Mouse (Mus musculus) heart, embryonic 12.5 days (tissue): ENCODE data around the gene Pdzph1. TPM values are rescaled to one million over a fixed set of nuclear protein-coding genes. Genes with fewer than 3 reads are reported as not detected.

Experiments
- ATAC-seq: fragments of 200-750 bp; cut with Nextera tagmentation; 2 replicates; pipeline ENCODE4 v1.8.0; 2017; ENCODE audit warnings: moderate TSS enrichment, moderate library complexity; ENCODE audit not compliant: insufficient number of reproducible peaks, low FRiP score
- H3K27ac ChIP-seq: fragments of 300-500 bp; sonication (generic); 2 replicates; pipeline ENCODE4 v1.5.1; 2016; ENCODE audit warnings: mild to moderate bottlenecking, moderate library complexity; ENCODE audit not compliant: poor library complexity, severe bottlenecking
- H3K27me3 ChIP-seq: fragments of 300-500 bp; sonication (generic); replicated peaks from 2 replicates; pipeline ENCODE4 v1.6.1; 2016; ENCODE audit warnings: mild to moderate bottlenecking, moderate library complexity
- H3K36me3 ChIP-seq: fragments of 300-500 bp; sonication (generic); 2 replicates; pipeline ENCODE4 v1.6.1; 2016; ENCODE audit warnings: mild to moderate bottlenecking, moderate library complexity
- H3K4me1 ChIP-seq: fragments of 300-500 bp; sonication (generic); replicated peaks from 2 replicates; pipeline ENCODE4 v1.6.1; 2016; ENCODE audit warnings: mild to moderate bottlenecking
- H3K4me2 ChIP-seq: fragments of 300-500 bp; sonication (generic); 2 replicates; pipeline ENCODE4 v1.6.1; 2016; ENCODE audit warnings: mild to moderate bottlenecking, moderate library complexity
- H3K4me3 ChIP-seq: fragments of 300-500 bp; sonication (generic); 2 replicates; pipeline ENCODE4 v1.5.1; 2016; ENCODE audit warnings: mild to moderate bottlenecking
- H3K9ac ChIP-seq: fragments of 300-500 bp; sonication (generic); 2 replicates; pipeline ENCODE4 v1.6.1; 2016; ENCODE audit warnings: mild to moderate bottlenecking, moderate library complexity
- H3K9me3 ChIP-seq: fragments of 300-500 bp; sonication (generic); replicated peaks from 2 replicates; pipeline ENCODE4 v1.6.1; 2016; ENCODE audit warnings: mild to moderate bottlenecking, moderate library complexity
- WGBS: fragments of 180-500 bp; shearing (Covaris S2); methylation state at CpG from one replicate; pipeline ENCODE4 v1.1.7; 2016; 5-methylcytosine and 5-hydroxymethylcytosine counted together
- polyA plus RNA-seq: library from polyadenylated mRNA; unstranded; fragments of >200 nt; fragmentation: Nextera tagmentation; extraction: Ambion mirVana; gene quantifications from 2 replicates; pipeline ENCODE4 v1.2.1, GENCODE M21; 2016

The Pdzph1 gene
- polyA plus RNA-seq, 1 experiment from 2014 or later: not detected

- 78% methylated on average over 4 of the region's 4 CpGs for WGBS
- ATAC-seq: no peak
- Histone ChIP-seq H3K4me1 (no peaks in the 10 kb centered on the region), H3K27ac (no peak overlapping the region), H3K4me3 (no peak overlapping the region), H3K27me3 (no peaks in the 10 kb centered on the region), H3K9me3 (no peaks in the 10 kb centered on the region), H3K36me3 (no peaks in the 10 kb centered on the region), H3K4me2 (no peak overlapping the region), H3K9ac (no peak overlapping the region)
Measured at GRCm38 (mm10) chr17:58919927-58920326, 71.2 kb downstream of the Pdzph1 start.

GRCm38 (mm10) chr17:58919061-58919460 lies 72.1 kb downstream of the Pdzph1 start:
- Histone ChIP-seq H3K27me3 (no peaks in the 10 kb centered on the region), H3K4me2 (peak overlapping the region; percentile 42; the same call in 1 of the 2 replicates), H3K4me3 (no peak overlapping the region), H3K9ac (no peak overlapping the region), H3K9me3 (no peaks in the 10 kb centered on the region), H3K4me1 (no peaks in the 10 kb centered on the region), H3K36me3 (no peaks in the 10 kb centered on the region), H3K27ac (no peak overlapping the region)
- ATAC-seq: 0 out of 2 replicates have a peak, but pooled peaks have one; percentile 48
- 14% methylated on average over 8 of the region's 8 CpGs for WGBS

DNA sequence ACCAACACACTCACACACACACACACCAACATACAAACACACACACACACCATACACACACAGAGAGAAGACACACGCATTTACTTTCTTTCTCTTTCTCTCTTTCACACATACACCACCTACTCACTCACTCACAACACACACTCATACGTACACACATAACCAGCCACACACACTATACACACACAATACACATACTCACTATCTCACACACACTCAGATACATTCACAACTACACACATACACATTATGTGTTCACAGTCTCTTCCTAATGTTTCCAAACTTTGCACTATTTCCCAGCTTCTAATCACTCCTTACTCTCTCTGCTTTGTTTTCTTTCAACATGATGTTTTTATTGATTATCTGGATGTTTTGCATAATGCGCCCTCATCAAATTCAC lies 72.6 kb downstream of the Pdzph1 start:
- H3K9ac ChIP-seq: no peak overlapping the region
- no peak for ATAC-seq
- 76% methylated on average over 3 of the region's 3 CpGs for WGBS
- H3K4me3 ChIP-seq: no peak overlapping the region
- no peaks in the 10 kb centered on the region for H3K36me3 ChIP-seq
- no peak overlapping the region for H3K27ac ChIP-seq
- H3K27me3 ChIP-seq: no peaks in the 10 kb centered on the region
- no peaks in the 10 kb centered on the region for H3K9me3 ChIP-seq
- no peak overlapping the region for H3K4me2 ChIP-seq
- H3K4me1 ChIP-seq: no peaks in the 10 kb centered on the region

- Histone ChIP-seq H3K4me2 (no peak overlapping the region), H3K4me3 (no peak overlapping the region), H3K9ac (no peak overlapping the region), H3K9me3 (no peaks in the 10 kb centered on the region), H3K27me3 (no peaks in the 10 kb centered on the region), H3K36me3 (no peaks in the 10 kb centered on the region), H3K27ac (no peak overlapping the region), H3K4me1 (no peaks in the 10 kb centered on the region)
- 57% methylated on average over 7 of the region's 7 CpGs for WGBS
- no peak for ATAC-seq
Measured at GRCm38 (mm10) chr17:58911564-58911963, 79.6 kb downstream of the Pdzph1 start.

GRCm38 (mm10) chr17:58909061-58909661 lies 82.0 kb downstream of the Pdzph1 start:
- Histone ChIP-seq H3K4me1 (no peaks in the 10 kb centered on the region), H3K27ac (no peak overlapping the region), H3K9me3 (no peaks in the 10 kb centered on the region), H3K4me3 (no peak overlapping the region), H3K4me2 (no peak overlapping the region), H3K36me3 (no peaks in the 10 kb centered on the region), H3K9ac (no peak overlapping the region), H3K27me3 (no peaks in the 10 kb centered on the region)
- WGBS: 31% methylated on average over 8 of the region's 8 CpGs
- no peak for ATAC-seq

DNA sequence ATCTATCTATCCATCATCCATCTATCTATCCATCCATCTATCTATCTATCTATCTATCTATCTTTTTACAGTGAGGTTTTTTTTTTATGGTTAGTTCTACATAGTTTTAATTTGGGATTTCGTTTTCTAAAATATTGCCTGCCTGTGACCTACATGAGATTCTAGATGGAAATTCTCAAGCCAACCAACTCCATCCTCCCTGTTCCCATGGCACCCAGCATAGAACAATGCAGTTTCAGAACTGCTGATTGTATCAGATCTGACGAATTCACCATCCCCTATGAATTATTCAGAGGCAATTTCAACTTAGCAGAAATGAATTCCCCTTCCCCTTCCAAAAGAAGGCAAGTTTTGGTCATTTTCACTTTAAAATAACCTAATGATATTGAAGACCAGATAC lies 85.2 kb downstream of the Pdzph1 start:
- Histone ChIP-seq H3K9ac (no peak overlapping the region), H3K9me3 (no peaks in the 10 kb centered on the region), H3K4me1 (no peaks in the 10 kb centered on the region), H3K27ac (no peak overlapping the region), H3K4me3 (no peak overlapping the region), H3K36me3 (no peaks in the 10 kb centered on the region), H3K4me2 (no peak overlapping the region), H3K27me3 (no peaks in the 10 kb centered on the region)
- WGBS: 72% methylated on average over 2 of the region's 2 CpGs
- no peak for ATAC-seq

DNA sequence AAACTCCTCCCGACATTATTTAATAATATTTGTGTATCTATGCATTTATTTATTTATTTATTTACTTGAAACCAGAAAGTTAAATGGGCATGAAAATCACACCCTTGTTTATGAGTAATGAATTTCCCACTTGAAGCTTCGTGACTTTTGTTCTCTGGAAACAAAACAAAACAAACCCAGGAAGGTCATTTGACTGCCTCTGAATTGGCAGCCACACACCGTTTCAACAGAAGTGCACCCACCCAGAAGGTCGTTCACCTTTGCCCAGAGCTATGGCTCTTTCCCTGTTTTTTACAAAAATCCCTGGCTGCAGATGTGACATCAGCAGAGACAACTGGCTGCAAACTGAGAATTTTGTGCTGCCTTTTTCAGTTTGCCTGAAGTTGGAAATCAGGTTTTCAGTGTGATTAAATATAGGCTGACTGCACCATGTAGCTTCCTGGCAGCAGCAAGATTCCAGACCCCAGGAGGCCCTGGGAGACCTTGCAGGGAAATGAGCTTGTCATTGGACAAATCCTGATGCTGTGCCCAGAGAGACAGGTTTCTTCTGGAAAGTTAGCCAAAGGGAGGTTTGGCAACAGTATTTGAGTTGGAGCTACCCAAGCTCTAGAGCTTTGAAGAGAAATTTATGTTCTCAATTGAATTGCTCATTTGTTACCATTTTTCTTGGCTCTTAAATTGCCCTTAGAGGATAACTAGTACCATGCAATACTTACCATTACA lies 99.5 kb downstream of the Pdzph1 start:
- Histone ChIP-seq H3K9me3 (peaks cover 3% of the 10 kb centered on the region; the same call in 1 of the 2 replicates), H3K4me3 (no peak overlapping the region), H3K27ac (no peak overlapping the region), H3K4me2 (no peak overlapping the region), H3K4me1 (no peaks in the 10 kb centered on the region), H3K27me3 (no peaks in the 10 kb centered on the region), H3K36me3 (no peaks in the 10 kb centered on the region), H3K9ac (no peak overlapping the region)
- WGBS: 64% methylated on average over 4 of the region's 4 CpGs
- no peak for ATAC-seq

DNA sequence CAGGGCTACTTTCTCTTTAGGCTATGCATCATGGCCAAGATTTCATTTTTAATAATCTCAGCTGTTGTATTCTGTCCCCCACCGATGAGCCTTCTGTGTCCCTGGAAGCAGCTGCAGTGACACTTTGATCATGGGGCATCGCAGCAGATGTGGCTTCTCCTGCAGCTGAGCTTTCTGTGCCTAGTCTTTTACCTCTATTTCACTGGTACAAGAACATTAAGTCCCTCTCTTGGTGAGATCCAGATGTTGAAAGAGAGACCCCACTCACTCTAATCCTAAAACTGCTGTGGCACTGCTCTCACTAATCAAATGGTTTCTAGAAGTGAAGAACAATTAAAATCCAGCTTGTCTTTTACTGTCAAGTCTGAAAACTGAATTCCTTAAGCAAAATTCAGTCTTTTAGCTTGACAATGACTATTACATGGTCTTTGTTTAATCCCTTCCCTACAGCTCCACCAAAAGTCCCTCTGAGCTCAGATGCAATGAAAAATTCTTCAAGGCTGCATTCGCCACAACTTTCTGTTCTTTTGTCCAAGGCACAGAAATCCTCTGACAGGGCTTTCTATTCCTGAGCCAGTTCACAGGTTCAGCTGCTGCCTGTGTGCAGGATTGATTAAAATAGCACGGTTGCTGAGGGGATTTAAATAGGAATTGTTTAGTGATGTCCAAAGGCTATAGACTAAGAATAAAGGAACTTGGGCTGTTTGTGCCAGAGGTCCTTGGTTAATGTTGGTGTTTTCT lies 101.1 kb downstream of the Pdzph1 start:
- no peak for ATAC-seq
- no peak overlapping the region for H3K27ac ChIP-seq
- no peaks in the 10 kb centered on the region for H3K36me3 ChIP-seq
- no peak overlapping the region for H3K9ac ChIP-seq
- no peaks in the 10 kb centered on the region for H3K27me3 ChIP-seq
- no peak overlapping the region for H3K4me3 ChIP-seq
- no peak overlapping the region for H3K4me2 ChIP-seq
- 69% methylated on average over 4 of the region's 4 CpGs for WGBS
- no peaks in the 10 kb centered on the region for H3K4me1 ChIP-seq
- H3K9me3 ChIP-seq: peaks cover 3% of the 10 kb centered on the region; the same call in 1 of the 2 replicates

DNA sequence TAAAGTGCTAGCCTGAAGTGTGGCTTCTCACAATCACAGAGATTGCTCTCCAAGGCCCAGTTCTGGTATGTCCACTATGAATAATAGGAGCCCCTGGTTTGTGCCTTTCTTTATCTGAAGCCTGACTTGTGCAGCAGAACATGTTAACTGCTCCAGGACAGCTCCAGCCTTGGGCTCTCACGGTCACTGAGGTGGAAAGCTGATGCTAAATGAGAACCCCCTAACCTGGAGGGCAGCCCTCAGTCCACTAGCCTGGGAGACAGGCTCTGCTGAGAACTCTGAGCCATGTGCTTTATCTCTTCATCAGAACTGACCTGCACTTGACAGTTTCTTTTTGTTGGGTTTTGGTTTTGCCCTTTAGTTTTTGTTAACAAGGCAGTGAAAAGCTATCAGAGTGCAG lies 106.8 kb downstream of the Pdzph1 start:
- Histone ChIP-seq H3K4me2 (no peak overlapping the region), H3K27ac (no peak overlapping the region), H3K36me3 (no peaks in the 10 kb centered on the region), H3K4me1 (no peaks in the 10 kb centered on the region), H3K4me3 (no peak overlapping the region), H3K9me3 (no peaks in the 10 kb centered on the region), H3K9ac (no peak overlapping the region), H3K27me3 (no peaks in the 10 kb centered on the region)
- 43% methylated on average over 1 of the region's 1 CpGs for WGBS
- no peak for ATAC-seq

DNA sequence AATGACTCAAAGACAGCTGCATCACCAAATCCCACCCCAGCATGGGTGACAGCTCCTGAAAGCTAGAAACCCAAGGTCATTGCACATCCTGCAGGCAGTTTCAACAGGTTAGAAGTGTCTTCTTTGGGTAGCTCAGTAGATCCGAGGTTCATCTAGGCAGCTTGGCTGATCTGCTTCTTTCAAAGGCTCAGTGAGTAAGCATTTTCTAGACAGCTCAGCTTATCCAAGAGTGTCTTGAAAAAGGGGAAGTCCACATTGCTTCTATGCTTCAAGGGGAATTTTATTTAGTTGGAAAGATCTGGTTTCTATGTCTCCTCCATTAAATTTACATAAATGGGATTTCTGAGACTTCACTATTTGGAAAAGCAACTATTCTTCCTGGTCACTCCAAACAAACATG lies 117.8 kb downstream of the Pdzph1 start:
- H3K4me1 ChIP-seq: no peaks in the 10 kb centered on the region
- H3K27me3 ChIP-seq: no peaks in the 10 kb centered on the region
- H3K9me3 ChIP-seq: no peaks in the 10 kb centered on the region
- WGBS: 54% methylated on average over 1 of the region's 1 CpGs
- H3K9ac ChIP-seq: no peak overlapping the region
- H3K36me3 ChIP-seq: no peaks in the 10 kb centered on the region
- H3K27ac ChIP-seq: no peak overlapping the region
- no peak overlapping the region for H3K4me3 ChIP-seq
- no peak for ATAC-seq
- no peak overlapping the region for H3K4me2 ChIP-seq

DNA sequence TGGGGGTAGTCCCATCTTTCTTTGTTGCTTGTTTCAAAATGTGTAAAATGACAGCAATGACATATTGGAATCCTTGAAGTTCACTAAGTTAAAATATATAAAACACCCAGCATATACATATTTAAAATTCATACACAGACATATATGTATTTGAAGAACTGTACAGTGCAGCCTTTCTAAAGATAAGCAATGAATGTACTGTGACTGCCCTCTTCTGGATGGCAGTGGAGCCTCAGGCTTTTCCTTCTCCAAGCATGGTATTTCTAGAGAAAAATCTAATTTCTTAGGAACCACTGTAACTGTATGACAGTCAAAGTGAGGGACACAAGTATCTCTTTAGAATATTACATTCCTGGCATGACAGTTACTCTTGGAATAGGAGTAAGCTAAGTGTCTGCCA lies 120.4 kb downstream of the Pdzph1 start:
- H3K4me1 ChIP-seq: no peaks in the 10 kb centered on the region
- H3K27me3 ChIP-seq: no peaks in the 10 kb centered on the region
- H3K27ac ChIP-seq: no peak overlapping the region
- no peak overlapping the region for H3K4me3 ChIP-seq
- no peaks in the 10 kb centered on the region for H3K9me3 ChIP-seq
- no peaks in the 10 kb centered on the region for H3K36me3 ChIP-seq
- H3K9ac ChIP-seq: no peak overlapping the region
- no peak for ATAC-seq
- H3K4me2 ChIP-seq: no peak overlapping the region
